Mouse (Mus musculus): ENCODE data around the gene Cyp2d12.
A peak's percentile ranks its signal among the peaks of the same experiment; 100 is the strongest.
"Not testable (repeated sequence)": the region's sequence is repeated elsewhere in the genome, so short reads cannot be mapped to it uniquely, and the experiment has no call there.

Gene Cyp2d12

GRCm38 (mm10) chr15:82554531-82555230, at the start of gene Cyp2d12:
Cyp2d12 (plus strand) TSS chr15:82555072.
- DNase-seq (ENCODE audit: low read depth, low spot score) = no peak

GRCm38 (mm10) chr15:82506971-82507370, 47.9 kb upstream of the Cyp2d12 start:
- peak; percentile 95 for DNase-seq (ENCODE audit: low read depth, low spot score)

- DNase-seq (ENCODE audit: low read depth, low spot score) = peak; percentile 51
Observed at GRCm38 (mm10) chr15:82507740-82508139, 47.1 kb upstream of the Cyp2d12 start.

GRCm38 (mm10) chr15:82509495-82509894, 45.4 kb upstream of the Cyp2d12 start:
- DNase-seq (ENCODE audit: low read depth, low spot score) = not testable (repeated sequence)

GRCm38 (mm10) chr15:82510500-82510899, 44.4 kb upstream of the Cyp2d12 start:
- not testable (repeated sequence) for DNase-seq (ENCODE audit: low read depth, low spot score)

- DNase-seq (ENCODE audit: low read depth, low spot score) = not testable (repeated sequence)
Observed at GRCm38 (mm10) chr15:82512111-82512510, 42.8 kb upstream of the Cyp2d12 start.

GRCm38 (mm10) chr15:82516174-82516573, 38.7 kb upstream of the Cyp2d12 start:
- DNase-seq (ENCODE audit: low read depth, low spot score) = not testable (repeated sequence)

GRCm38 (mm10) chr15:82527371-82527770, 27.5 kb upstream of the Cyp2d12 start:
- not testable (repeated sequence) for DNase-seq (ENCODE audit: low read depth, low spot score)

GRCm38 (mm10) chr15:82532721-82533120, 22.2 kb upstream of the Cyp2d12 start:
- not testable (repeated sequence) for DNase-seq (ENCODE audit: low read depth, low spot score)

- DNase-seq (ENCODE audit: low read depth, low spot score) = not testable (repeated sequence)
Observed at GRCm38 (mm10) chr15:82542976-82543375, 11.9 kb upstream of the Cyp2d12 start.

- DNase-seq (ENCODE audit: low read depth, low spot score) = not testable (repeated sequence)
Observed at GRCm38 (mm10) chr15:82544561-82544960, 10.3 kb upstream of the Cyp2d12 start.

- not testable (repeated sequence) for DNase-seq (ENCODE audit: low read depth, low spot score)
Observed at GRCm38 (mm10) chr15:82547753-82548152, 7.1 kb upstream of the Cyp2d12 start.

- DNase-seq (ENCODE audit: low read depth, low spot score) = not testable (repeated sequence)
Observed at GRCm38 (mm10) chr15:82553211-82553610, 1.7 kb upstream of the Cyp2d12 start.

- no peak for DNase-seq (ENCODE audit: low read depth, low spot score)
Observed at GRCm38 (mm10) chr15:82572856-82573255, 18.0 kb downstream of the Cyp2d12 start.

- no peak for DNase-seq (ENCODE audit: low read depth, low spot score)
Observed at GRCm38 (mm10) chr15:82579071-82579470, 24.2 kb downstream of the Cyp2d12 start.

- no peak for DNase-seq (ENCODE audit: low read depth, low spot score)
Observed at GRCm38 (mm10) chr15:82582621-82583020, 27.7 kb downstream of the Cyp2d12 start.
